Mouse (Mus musculus) bone marrow, adult 2 months (tissue): ENCODE data around the gene Hes1. TPM values are rescaled to one million over a fixed set of nuclear protein-coding genes. Genes with fewer than 3 reads are reported as not detected.

Experiments used
- H3K27ac ChIP-seq: fragments of 200-500 bp; 2 replicates; pipeline ENCODE4 v1.5.1; 2012; ENCODE audit warnings: low read depth, mild to moderate bottlenecking, control low read depth, inconsistent platforms, low read length; ENCODE audit not compliant: control insufficient read depth, poor library complexity, insufficient read depth
- H3K4me1 ChIP-seq: fragments of 200-500 bp; 2 replicates; pipeline ENCODE4 v1.6.1; 2011; ENCODE audit warnings: low read length; ENCODE audit not compliant: control insufficient read depth, insufficient read depth
- H3K4me3 ChIP-seq: fragments of 200-500 bp; replicated peaks from 2 replicates; pipeline ENCODE3; 2011; ENCODE audit warnings: mild to moderate bottlenecking, low read depth, low read length, control low read depth; ENCODE audit not compliant: control insufficient read depth
- CTCF ChIP-seq: fragments of 200-500 bp; IDR thresholded peaks from 2 replicates; pipeline ENCODE4 v1.5.1; 2011; ENCODE audit warnings: low read length, control low read depth; ENCODE audit not compliant: control insufficient read depth, insufficient read depth
- POLR2A ChIP-seq: fragments of 200-500 bp; IDR thresholded peaks from 2 replicates; pipeline ENCODE4 v1.6.1; 2011; ENCODE audit warnings: low read depth, mild to moderate bottlenecking, control low read depth, low read length, borderline replicate concordance; ENCODE audit not compliant: control insufficient read depth
- WGBS: fragments of 180-500 bp; shearing (Covaris S2); methylation state at CpG from one replicate; pipeline ENCODE4 v1.1.7; 2018; 5-methylcytosine and 5-hydroxymethylcytosine counted together
- polyA plus RNA-seq: library from polyadenylated mRNA; stranded (reverse); fragments of >200 nt; gene quantifications from 2 replicates; pipeline ENCODE4 v1.2.4, GENCODE M21; 2011; ENCODE audit warnings: low replicate concordance; ENCODE audit not compliant: missing spikeins, insufficient read depth, insufficient read length

Gene Hes1
- polyA plus RNA-seq, 1 experiment = 12.4 TPM

GRCm38 (mm10) chr16:30052839-30053511, 11.2 kb upstream of the Hes1 start:
- no peak overlapping the region for H3K4me3 ChIP-seq
- TF ChIP-seq POLR2A = no peak
- TF ChIP-seq CTCF = no peak
- H3K27ac ChIP-seq = no peak overlapping the region

GRCm38 (mm10) chr16:30054541-30054940, 9.6 kb upstream of the Hes1 start:
- H3K27ac ChIP-seq = no peak overlapping the region
- WGBS = 89% methylated on average over 4 of the region's 4 CpGs
- TF ChIP-seq POLR2A (no peak), CTCF (no peak)
- no peaks in the 10 kb centered on the region for H3K4me1 ChIP-seq
- no peak overlapping the region for H3K4me3 ChIP-seq

More at GRCm38 (mm10) chr16:30052839-30053511, 11.2 kb upstream of the Hes1 start:
- WGBS = 83% methylated on average over 16 of the region's 16 CpGs
- H3K4me1 ChIP-seq = no peaks in the 10 kb centered on the region

- Histone ChIP-seq H3K27ac (no peak overlapping the region), H3K4me1 (no peaks in the 10 kb centered on the region; the same call in 1 of the 2 replicates), H3K4me3 (no peak overlapping the region)
- WGBS = 67% methylated on average over 10 of the region's 10 CpGs
- no peak for TF ChIP-seq POLR2A
- no peak for TF ChIP-seq CTCF
These were observed 8.8 kb upstream of the Hes1 start for GRCm38 (mm10) chr16:30055361-30055889.

GRCm38 (mm10) chr16:30055927-30056326, 8.3 kb upstream of the Hes1 start:
- TF ChIP-seq CTCF (no peak), POLR2A (no peak)
- Histone ChIP-seq H3K4me1 (no peaks in the 10 kb centered on the region; the same call in 1 of the 2 replicates), H3K4me3 (no peak overlapping the region), H3K27ac (no peak overlapping the region)
- WGBS = 76% methylated on average over 7 of the region's 7 CpGs

GRCm38 (mm10) chr16:30056906-30057305, 7.3 kb upstream of the Hes1 start:
- WGBS = 85% methylated on average over 2 of the region's 2 CpGs
- no peaks in the 10 kb centered on the region; the same call in 1 of the 2 replicates for H3K4me1 ChIP-seq
- no peak for TF ChIP-seq CTCF
- no peak for TF ChIP-seq POLR2A
- H3K4me3 ChIP-seq = no peak overlapping the region
- H3K27ac ChIP-seq = no peak overlapping the region

GRCm38 (mm10) chr16:30058974-30059717, 5.0 kb upstream of the Hes1 start:
- WGBS = 21% methylated on average over 9 of the region's 9 CpGs
- TF ChIP-seq CTCF = no peak
- TF ChIP-seq POLR2A = no peak
- no peak overlapping the region for H3K4me3 ChIP-seq
- no peak overlapping the region for H3K27ac ChIP-seq
- no peaks in the 10 kb centered on the region; the same call in none of the 2 replicates for H3K4me1 ChIP-seq

GRCm38 (mm10) chr16:30060412-30060811, 3.8 kb upstream of the Hes1 start:
- Histone ChIP-seq H3K4me1 (no peaks in the 10 kb centered on the region; the same call in none of the 2 replicates), H3K27ac (no peak overlapping the region), H3K4me3 (no peak overlapping the region)
- 68% methylated on average over 8 of the region's 8 CpGs for WGBS
- TF ChIP-seq CTCF (no peak), POLR2A (no peak)
